Mouse (Mus musculus) forebrain, embryonic 11.5 days (tissue): ENCODE measurements around the gene Whrn. TPM values are rescaled to one million over a fixed set of nuclear protein-coding genes. Genes with fewer than 3 reads are reported as not detected.

Experiments
- ATAC-seq: fragments of 200-750 bp; cut with Nextera tagmentation; replicated peaks from 2 replicates; pipeline ENCODE4 v1.8.0; 2017; ENCODE audit warnings: moderate TSS enrichment; ENCODE audit not compliant: low FRiP score
- DNase-seq: peaks from one replicate; pipeline ENCODE4 v3.0.0-alpha.2; 2017; ENCODE audit warnings: low spot score
- H3K27ac ChIP-seq: fragments of 300-500 bp; sonication (generic); 2 replicates; pipeline ENCODE4 v1.5.1; 2014; ENCODE audit warnings: low read depth, low read length
- H3K27me3 ChIP-seq: fragments of 300-500 bp; sonication (generic); 2 replicates; pipeline ENCODE4 v1.6.1; 2014; ENCODE audit warnings: mild to moderate bottlenecking, low read length, mixed read lengths; ENCODE audit not compliant: control insufficient read depth, insufficient read depth
- H3K36me3 ChIP-seq: fragments of 300-500 bp; sonication (generic); 2 replicates; pipeline ENCODE4 v1.6.1; 2014; ENCODE audit warnings: mild to moderate bottlenecking, low read length, moderate library complexity, mixed read lengths; ENCODE audit not compliant: control insufficient read depth, insufficient read depth
- H3K4me1 ChIP-seq: fragments of 300-500 bp; sonication (generic); replicated peaks from 2 replicates; pipeline ENCODE4 v1.6.1; 2014; ENCODE audit warnings: low read length, mixed read lengths; ENCODE audit not compliant: control insufficient read depth, insufficient read depth
- H3K4me2 ChIP-seq: fragments of 300-500 bp; sonication (generic); 2 replicates; pipeline ENCODE4 v1.6.1; 2014; ENCODE audit warnings: low read depth, mild to moderate bottlenecking, low read length, moderate library complexity, mixed read lengths; ENCODE audit not compliant: severe bottlenecking
- H3K4me3 ChIP-seq: fragments of 300-500 bp; sonication (generic); 2 replicates; pipeline ENCODE4 v1.5.1; 2014; ENCODE audit warnings: low read depth, low read length
- H3K9ac ChIP-seq: fragments of 300-500 bp; sonication (generic); 2 replicates; pipeline ENCODE4 v1.6.1; 2014; ENCODE audit warnings: low read length
- H3K9me3 ChIP-seq: fragments of 300-500 bp; sonication (generic); 2 replicates; pipeline ENCODE4 v1.6.1; 2016; ENCODE audit warnings: low read length, mixed read lengths; ENCODE audit not compliant: control insufficient read depth
- WGBS: fragments of 180-500 bp; shearing (Covaris S2); extraction: QIAGEN DNeasy Blood & Tissue Kit; methylation state at CpG from one replicate; pipeline ENCODE4 v1.1.7; 2014; 5-methylcytosine and 5-hydroxymethylcytosine counted together
- polyA plus RNA-seq: library from polyadenylated mRNA; unstranded; fragments of >200 nt; fragmentation: Nextera tagmentation; extraction: Ambion mirVana; gene quantifications from 2 replicates; pipeline ENCODE4 v1.2.1, GENCODE M21; 2014

Whrn gene
- polyA plus RNA-seq, result 10.7 and 11.0 TPM in 2 replicates

DNA sequence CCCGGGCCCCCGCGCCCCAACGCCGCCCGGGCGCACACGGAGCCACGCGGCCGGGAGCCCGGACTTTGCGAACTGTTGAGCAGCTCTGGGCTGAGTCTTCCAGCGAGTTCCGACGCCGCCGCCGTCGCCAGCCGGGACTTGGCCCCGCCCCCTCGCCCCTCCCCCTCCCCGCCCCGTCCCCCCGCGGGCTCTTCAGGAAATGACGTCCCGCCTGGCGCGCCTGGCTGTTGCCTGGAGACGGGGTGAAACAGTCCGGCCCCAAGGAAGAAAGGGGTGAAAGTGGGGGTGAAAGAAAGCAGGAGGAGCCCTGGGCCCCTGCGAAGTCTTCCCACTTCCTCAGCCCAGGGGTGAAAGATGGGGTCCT, at the start of gene Whrn:
Gene Whrn (minus strand): TSS at position 77 of the 364 bp plus-strand sequence.
- peaks cover 16% of the 10 kb centered on the region for H3K4me1 ChIP-seq
- ATAC-seq (peak; percentile 88), DNase-seq (peak; percentile 94)
- peak within 1 kb of the TSS; percentile 65 for H3K4me3 ChIP-seq
- no peak within 1 kb of the TSS; the same call in 1 of the 2 replicates for H3K27ac ChIP-seq
- peaks cover 6% of the 10 kb centered on the region for H3K27me3 ChIP-seq
- H3K9me3 ChIP-seq, result no peaks in the 10 kb centered on the region
- H3K4me2 ChIP-seq, result peak within 1 kb of the TSS; percentile 94
- no peaks in the 10 kb centered on the region for H3K36me3 ChIP-seq
- peak within 1 kb of the TSS; percentile 68 for H3K9ac ChIP-seq
- WGBS, result 0% methylated on average over 6 of the region's 34 CpGs

GRCm38 (mm10) chr4:63545231-63545958, 49.6 kb upstream of the Whrn start:
- Histone ChIP-seq H3K27ac (peak overlapping the region; percentile 25; the same call in 1 of the 2 replicates), H3K4me1 (peaks cover 9% of the 10 kb centered on the region), H3K9ac (peak overlapping the region; percentile 92), H3K4me3 (peak overlapping the region; percentile 83), H3K4me2 (peak overlapping the region; percentile 66), H3K27me3 (no peaks in the 10 kb centered on the region), H3K9me3 (no peaks in the 10 kb centered on the region), H3K36me3 (no peaks in the 10 kb centered on the region)
- WGBS, result 18% methylated on average over 26 of the region's 26 CpGs
- ATAC-seq (no peak), DNase-seq (no peak)

DNA sequence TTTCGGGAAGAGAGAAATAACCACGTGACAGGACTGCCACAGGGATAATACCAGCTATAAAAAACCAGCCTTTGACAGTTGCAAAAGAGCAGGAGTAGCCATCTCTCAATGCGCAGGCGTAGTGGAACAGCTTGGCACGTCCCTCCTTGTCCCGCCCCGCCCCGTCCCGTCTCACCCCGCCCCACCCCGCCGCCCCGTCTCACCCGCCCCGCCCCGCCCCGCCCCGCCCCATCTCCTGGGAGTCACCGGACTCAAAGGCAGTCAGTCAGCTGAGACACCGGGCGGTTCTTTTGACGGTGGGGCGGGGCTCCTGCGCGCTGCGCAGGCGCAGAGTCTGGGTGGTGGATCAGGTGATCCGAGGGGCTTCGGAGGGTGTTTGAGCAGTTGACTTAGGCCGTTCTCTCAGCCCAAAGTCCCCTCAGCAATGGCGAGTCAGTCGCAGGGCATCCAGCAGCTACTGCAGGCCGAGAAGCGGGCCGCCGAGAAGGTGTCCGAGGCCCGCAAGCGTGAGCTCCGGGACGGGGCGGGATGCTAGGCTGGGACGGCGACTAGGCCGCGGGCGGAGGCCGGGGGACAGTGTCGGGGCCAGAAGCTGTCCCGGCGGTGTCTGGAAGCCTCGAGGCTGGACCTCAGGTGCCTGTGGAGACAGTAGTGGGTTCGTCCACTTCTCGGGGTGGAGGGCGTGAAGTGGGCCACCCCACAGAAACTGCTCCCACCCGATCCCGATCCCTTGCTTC, 48.9 kb upstream of the Whrn start, which contains the start of gene Atp6v1g1:
Gene Atp6v1g1 (plus strand): TSS at position 279 of the 737 bp plus-strand sequence.
- ATAC-seq, result peak; percentile 97
- under 1% methylated on average over 53 of the region's 57 CpGs for WGBS
- peak within 1 kb of the TSS; percentile 25; the same call in 1 of the 2 replicates for H3K27ac ChIP-seq
- no peaks in the 10 kb centered on the region for H3K27me3 ChIP-seq
- H3K4me1 ChIP-seq, result peaks cover 9% of the 10 kb centered on the region
- peak within 1 kb of the TSS; percentile 83 for H3K4me3 ChIP-seq
- peak within 1 kb of the TSS; percentile 66 for H3K4me2 ChIP-seq
- no peaks in the 10 kb centered on the region for H3K36me3 ChIP-seq
- peak; percentile 97 for DNase-seq
- peak within 1 kb of the TSS; percentile 92 for H3K9ac ChIP-seq
- no peaks in the 10 kb centered on the region for H3K9me3 ChIP-seq

DNA sequence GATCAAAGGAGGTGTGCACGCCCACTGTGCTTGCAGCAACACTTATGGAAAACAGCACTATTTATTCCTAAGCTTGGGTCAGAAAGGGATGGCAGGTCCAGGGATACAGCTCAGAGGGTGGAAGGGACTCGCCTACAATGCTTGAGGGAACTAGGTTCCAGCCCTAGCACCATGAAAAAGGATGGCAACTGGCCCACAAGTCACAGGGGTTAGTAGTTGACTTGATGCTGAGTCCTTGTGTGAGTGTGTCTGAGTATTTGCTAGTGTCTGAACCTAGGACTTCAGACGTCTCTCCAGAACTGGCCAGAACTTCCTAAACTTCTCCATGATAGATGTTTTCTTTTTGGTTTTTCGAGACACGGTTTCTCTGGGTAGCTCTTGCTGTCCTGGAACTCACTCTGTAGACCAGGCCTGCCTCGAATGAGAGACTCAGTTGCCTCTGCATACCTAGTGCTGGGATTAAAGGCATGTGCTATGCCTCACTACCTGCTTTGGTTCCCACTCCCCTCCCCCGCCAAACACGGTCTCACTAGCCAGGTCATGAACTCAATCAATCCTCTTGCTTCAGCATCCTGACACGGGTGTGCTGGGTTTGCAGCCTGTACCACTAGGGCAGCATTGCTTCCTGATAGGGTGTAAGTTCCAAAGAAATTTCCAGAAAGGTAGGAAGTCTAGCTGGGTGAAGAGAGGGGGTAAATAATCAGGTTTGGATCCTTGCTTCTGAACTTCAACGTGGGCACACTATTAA, 48.1 kb upstream of the Whrn start:
- Histone ChIP-seq H3K4me1 (peaks cover 9% of the 10 kb centered on the region), H3K9ac (no peak overlapping the region), H3K36me3 (no peaks in the 10 kb centered on the region), H3K27me3 (no peaks in the 10 kb centered on the region), H3K27ac (no peak overlapping the region), H3K9me3 (no peaks in the 10 kb centered on the region), H3K4me2 (peak overlapping the region; percentile 39; the same call in 1 of the 2 replicates), H3K4me3 (peak overlapping the region; percentile 83; the same call in 1 of the 2 replicates)
- WGBS, result 65% methylated on average over 10 of the region's 10 CpGs
- ATAC-seq (peak; percentile 68), DNase-seq (no peak)

GRCm38 (mm10) chr4:63542209-63542608, 46.4 kb upstream of the Whrn start:
- DNase-seq (no peak), ATAC-seq (no peak)
- H3K4me3 ChIP-seq, result no peak overlapping the region
- no peak overlapping the region for H3K27ac ChIP-seq
- no peak overlapping the region for H3K9ac ChIP-seq
- no peaks in the 10 kb centered on the region for H3K9me3 ChIP-seq
- H3K4me1 ChIP-seq, result peaks cover 9% of the 10 kb centered on the region
- H3K27me3 ChIP-seq, result no peaks in the 10 kb centered on the region
- H3K36me3 ChIP-seq, result no peaks in the 10 kb centered on the region
- no peak overlapping the region for H3K4me2 ChIP-seq
- WGBS, result 77% methylated on average over 2 of the region's 2 CpGs

DNA sequence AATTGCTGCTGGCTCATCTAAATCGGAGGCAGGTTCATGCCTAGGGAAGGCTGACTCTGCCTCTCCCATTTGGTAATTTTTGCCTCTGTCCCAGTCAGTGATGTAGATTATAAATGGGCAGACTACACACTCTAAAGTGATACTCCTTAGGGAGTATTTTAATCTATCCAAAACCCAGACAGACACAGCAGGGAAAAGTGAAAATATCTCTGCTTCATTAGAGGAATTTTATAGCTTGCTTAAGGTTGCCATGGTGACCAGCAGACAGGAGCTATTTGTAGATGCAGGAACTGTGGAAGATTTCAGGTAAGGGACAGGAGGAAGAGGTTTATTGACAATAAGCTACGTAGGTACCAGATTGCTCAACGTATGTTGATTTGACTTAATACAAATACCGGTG, 41.8 kb upstream of the Whrn start:
- ATAC-seq (no peak), DNase-seq (no peak)
- H3K4me1 ChIP-seq, result no peaks in the 10 kb centered on the region
- no peak overlapping the region for H3K9ac ChIP-seq
- 81% methylated on average over 4 of the region's 4 CpGs for WGBS
- no peak overlapping the region for H3K4me3 ChIP-seq
- no peaks in the 10 kb centered on the region for H3K9me3 ChIP-seq
- H3K4me2 ChIP-seq, result no peak overlapping the region
- no peaks in the 10 kb centered on the region for H3K27me3 ChIP-seq
- no peaks in the 10 kb centered on the region for H3K36me3 ChIP-seq
- no peak overlapping the region for H3K27ac ChIP-seq

- Histone ChIP-seq H3K27me3 (no peaks in the 10 kb centered on the region), H3K36me3 (no peaks in the 10 kb centered on the region), H3K27ac (no peak overlapping the region), H3K9ac (no peak overlapping the region), H3K9me3 (no peaks in the 10 kb centered on the region), H3K4me3 (no peak overlapping the region), H3K4me1 (no peaks in the 10 kb centered on the region), H3K4me2 (no peak overlapping the region)
- no peak for DNase-seq
- no peak for ATAC-seq
- 87% methylated on average over 7 of the region's 7 CpGs for WGBS
Observed at GRCm38 (mm10) chr4:63530409-63530808, 34.6 kb upstream of the Whrn start.

DNA sequence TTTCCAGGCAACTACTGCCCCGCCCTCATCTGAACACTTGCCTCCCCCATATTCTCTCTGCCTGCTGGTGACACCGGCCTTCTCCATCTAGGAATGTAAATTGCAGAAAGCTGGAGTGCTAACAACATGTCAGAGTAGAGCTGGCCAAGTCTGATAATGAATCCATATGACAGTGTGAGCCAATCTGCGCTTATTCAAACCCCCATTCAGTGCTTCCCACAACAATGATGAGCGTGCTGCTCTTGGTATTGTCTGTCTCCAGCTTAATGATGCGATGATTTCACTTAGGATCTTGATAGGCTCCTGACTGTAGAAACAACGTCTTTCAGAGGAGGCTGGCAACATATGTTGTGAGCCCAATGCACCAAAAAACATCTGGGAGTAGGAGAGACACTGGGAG, 33.2 kb upstream of the Whrn start:
- WGBS, result 87% methylated on average over 6 of the region's 6 CpGs
- DNase-seq (no peak), ATAC-seq (no peak)
- Histone ChIP-seq H3K27ac (no peak overlapping the region), H3K27me3 (no peaks in the 10 kb centered on the region), H3K4me1 (no peaks in the 10 kb centered on the region), H3K9me3 (no peaks in the 10 kb centered on the region), H3K36me3 (no peaks in the 10 kb centered on the region), H3K4me2 (no peak overlapping the region), H3K4me3 (no peak overlapping the region), H3K9ac (no peak overlapping the region)
